Mouse (Mus musculus) liver, adult 2 months (tissue): ENCODE measurements at regions not wholly inside any gene's neighbourhood (a gene's known extent, or its start where the extent isn't known, plus 50 kb on each side); places are given as distances from the start of the nearest gene placed in this dataset.

Source experiments
- CTCF ChIP-seq: fragments of 200-500 bp; IDR thresholded peaks from 2 replicates; pipeline ENCODE4 v1.5.1; 2011; ENCODE audit warnings: low read depth, low read length, control low read depth
- POLR2A ChIP-seq: fragments of 200-500 bp; IDR thresholded peaks from 2 replicates; pipeline ENCODE4 v1.6.1; 2011; ENCODE audit warnings: low read length, control low read depth; ENCODE audit not compliant: insufficient read depth; ENCODE audit errors: extremely low read depth

- no peak for TF ChIP-seq CTCF
- no peak for TF ChIP-seq POLR2A
These were observed 66.4 kb upstream of the Foxe1 start for GRCm38 (mm10) chr4:46276851-46277581.
